Mouse (Mus musculus) embryonic fibroblast, embryonic 13.5 days (primary cell): ENCODE measurements around the gene Tnrc18.
"Not testable (repeated sequence)": the region's sequence is repeated elsewhere in the genome, so short reads cannot be mapped to it uniquely, and the experiment has no call there.

ENCODE experiments used
- CTCF ChIP-seq: IDR thresholded peaks from 2 replicates; pipeline ENCODE4 v1.5.1; 2011; ENCODE audit warnings: mild to moderate bottlenecking, control low read depth, low read length, moderate library complexity, borderline replicate concordance; ENCODE audit not compliant: insufficient read depth
- POLR2A ChIP-seq: IDR thresholded peaks from 2 replicates; pipeline ENCODE4 v1.6.1; 2011; ENCODE audit warnings: low read depth, mild to moderate bottlenecking, control low read depth, low read length, moderate library complexity

GRCm38 (mm10) chr5:142837427-142837826, 20.0 kb upstream of the Tnrc18 start:
- not testable (repeated sequence) for TF ChIP-seq CTCF, POLR2A
